Mouse (Mus musculus): ENCODE data around the gene Mllt10. TPM values are rescaled to one million over a fixed set of nuclear protein-coding genes. Genes with fewer than 3 reads are reported as not detected.

Gene Mllt10
- polyA plus RNA-seq, 1 experiment from 2014 or later = 65.3 TPM

DNA sequence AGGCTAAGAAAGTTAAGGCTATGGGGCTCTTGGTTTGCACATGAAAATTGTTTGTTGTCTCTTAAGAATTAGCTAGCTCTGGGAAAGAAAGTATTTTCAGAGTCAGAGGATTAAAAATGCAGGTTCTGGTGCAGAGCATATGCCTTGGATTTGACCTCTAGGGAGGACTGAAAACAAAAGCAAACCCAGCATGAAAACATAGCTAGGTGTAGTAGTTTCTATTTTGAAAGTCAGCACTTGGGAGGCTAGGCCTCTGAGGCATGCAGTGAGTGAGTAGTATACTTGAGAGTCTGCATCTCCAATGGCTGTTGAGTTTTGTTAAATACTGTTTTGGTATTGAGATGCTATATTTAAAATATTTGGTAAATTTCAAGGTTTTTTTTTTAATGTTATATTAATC lies 39.3 kb downstream of the Mllt10 start:
- DNase-seq (ENCODE audit: low spot score) = no peak
- Histone ChIP-seq H3K4me3 (no peak overlapping the region), H3K36me3 (peaks cover 71% of the 10 kb centered on the region), H3K9me3 (replicated peaks) (no peaks in the 10 kb centered on the region), H3K4me1 (no peaks in the 10 kb centered on the region), H3K27ac (no peak overlapping the region), H3K27me3 (ENCODE audit: low read depth, poor library complexity, severe bottlenecking) (no peaks in the 10 kb centered on the region)

GRCm38 (mm10) chr2:18095804-18096203 lies 40.8 kb downstream of the Mllt10 start:
- Histone ChIP-seq H3K4me1 (no peaks in the 10 kb centered on the region), H3K27ac (no peak overlapping the region), H3K9me3 (replicated peaks) (no peaks in the 10 kb centered on the region; the same call in 1 of the 2 replicates), H3K36me3 (peaks cover 72% of the 10 kb centered on the region), H3K27me3 (ENCODE audit: low read depth, poor library complexity, severe bottlenecking) (no peaks in the 10 kb centered on the region), H3K4me3 (no peak overlapping the region)
- no peak for DNase-seq (ENCODE audit: low spot score)
- 69% methylated on average over 2 of the region's 2 CpGs for WGBS

DNA sequence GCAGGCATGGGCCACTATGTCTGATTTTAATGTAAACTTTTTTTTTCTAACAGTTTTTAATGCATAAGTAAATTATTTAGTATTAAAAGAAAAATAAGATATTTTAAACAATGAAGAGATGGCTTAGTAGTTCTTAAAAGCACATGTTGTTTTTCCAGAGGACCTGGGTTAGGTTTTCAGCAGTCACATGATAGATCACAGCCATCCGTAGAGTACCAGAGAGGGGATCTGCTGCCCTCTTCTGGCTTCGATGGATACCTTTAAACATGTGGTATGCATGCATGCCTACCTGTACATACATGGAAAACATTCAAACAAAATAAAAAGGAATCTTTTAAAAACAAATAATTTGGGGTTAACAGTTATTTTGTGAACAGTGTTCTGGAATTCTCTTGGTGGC lies 45.9 kb downstream of the Mllt10 start:
- Histone ChIP-seq H3K27me3 (ENCODE audit: low read depth, poor library complexity, severe bottlenecking) (no peaks in the 10 kb centered on the region), H3K9me3 (replicated peaks) (no peaks in the 10 kb centered on the region; the same call in 1 of the 2 replicates), H3K4me1 (no peaks in the 10 kb centered on the region), H3K4me3 (no peak overlapping the region), H3K36me3 (peaks cover 64% of the 10 kb centered on the region), H3K27ac (no peak overlapping the region)
- 94% methylated on average over 2 of the region's 2 CpGs for WGBS
- DNase-seq (ENCODE audit: low spot score) = no peak

DNA sequence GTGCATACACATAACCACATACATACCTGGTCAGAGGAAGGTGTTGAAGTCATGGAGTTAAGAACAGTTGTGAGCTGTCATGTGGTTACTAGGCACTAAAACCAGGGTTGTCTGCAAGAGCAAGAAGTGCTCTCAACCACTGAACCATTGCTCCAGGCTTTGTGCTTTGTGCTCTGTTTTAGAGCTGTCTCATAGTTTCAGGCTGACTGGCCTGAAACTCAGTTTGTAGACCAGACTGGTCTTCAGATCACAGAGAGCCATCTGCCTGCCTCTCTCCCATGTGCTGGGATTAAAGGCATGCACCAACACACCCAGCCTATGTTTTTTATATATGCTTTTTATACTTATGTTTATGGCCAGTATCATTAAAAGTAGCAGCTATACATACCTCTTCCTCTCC lies 52.5 kb downstream of the Mllt10 start:
- no peak for DNase-seq (ENCODE audit: low spot score)
- Histone ChIP-seq H3K36me3 (peaks cover 43% of the 10 kb centered on the region), H3K4me3 (no peak overlapping the region), H3K27me3 (ENCODE audit: low read depth, poor library complexity, severe bottlenecking) (no peaks in the 10 kb centered on the region), H3K4me1 (0 out of 2 replicates have a peak, but pooled peaks cover 7% of the 10 kb centered on the region), H3K27ac (no peak overlapping the region), H3K9me3 (replicated peaks) (no peaks in the 10 kb centered on the region)

GRCm38 (mm10) chr2:18108214-18108613 lies 53.2 kb downstream of the Mllt10 start:
- no peak overlapping the region for H3K27ac ChIP-seq
- H3K9me3 ChIP-seq (replicated peaks) = no peaks in the 10 kb centered on the region
- 93% methylated on average over 3 of the region's 3 CpGs for WGBS
- 0 out of 2 replicates have a peak, but pooled peaks cover 7% of the 10 kb centered on the region for H3K4me1 ChIP-seq
- H3K4me3 ChIP-seq = no peak overlapping the region
- H3K27me3 ChIP-seq (ENCODE audit: low read depth, poor library complexity, severe bottlenecking) = no peaks in the 10 kb centered on the region
- H3K36me3 ChIP-seq = peaks cover 48% of the 10 kb centered on the region
- no peak for DNase-seq (ENCODE audit: low spot score)

- Histone ChIP-seq H3K27me3 (ENCODE audit: low read depth, poor library complexity, severe bottlenecking) (no peaks in the 10 kb centered on the region), H3K9me3 (replicated peaks) (no peaks in the 10 kb centered on the region), H3K4me1 (0 out of 2 replicates have a peak, but pooled peaks cover 7% of the 10 kb centered on the region), H3K4me3 (no peak overlapping the region), H3K27ac (no peak overlapping the region), H3K36me3 (peaks cover 57% of the 10 kb centered on the region)
- DNase-seq (ENCODE audit: low spot score) = peak; percentile 72
Observed at GRCm38 (mm10) chr2:18111411-18111810, 56.4 kb downstream of the Mllt10 start.

- peaks cover 51% of the 10 kb centered on the region for H3K36me3 ChIP-seq
Observed at GRCm38 (mm10) chr2:18116432-18116831, 61.4 kb downstream of the Mllt10 start.

DNA sequence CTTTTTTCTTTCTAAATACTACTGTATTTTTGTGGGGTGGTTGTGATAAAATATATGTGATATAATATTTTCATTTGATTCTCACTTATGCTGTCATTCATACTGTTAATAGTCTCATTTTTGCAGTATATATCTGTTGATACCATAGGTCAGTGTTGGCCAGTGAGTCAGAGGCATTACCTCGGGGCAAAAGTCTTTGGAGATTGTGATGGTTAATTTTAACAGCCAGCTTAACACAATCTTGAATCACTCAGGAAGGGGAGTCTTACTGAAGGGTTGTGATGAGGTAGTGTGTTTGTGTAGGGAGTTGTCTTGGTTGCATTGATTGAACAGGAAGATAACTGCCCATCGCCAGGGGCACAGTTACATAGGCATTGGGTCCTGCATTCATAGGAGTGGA lies 83.1 kb downstream of the Mllt10 start:
- Histone ChIP-seq H3K36me3 (peaks cover 67% of the 10 kb centered on the region), H3K9me3 (replicated peaks) (no peaks in the 10 kb centered on the region), H3K27ac (no peak overlapping the region), H3K4me3 (no peak overlapping the region), H3K4me1 (no peaks in the 10 kb centered on the region), H3K27me3 (ENCODE audit: low read depth, poor library complexity, severe bottlenecking) (no peaks in the 10 kb centered on the region)
- no peak for DNase-seq (ENCODE audit: low spot score)
- 93% methylated on average over 2 of the region's 2 CpGs for WGBS

More at GRCm38 (mm10) chr2:18116432-18116831, 61.4 kb downstream of the Mllt10 start:
- Histone ChIP-seq H3K9me3 (replicated peaks) (no peaks in the 10 kb centered on the region), H3K27ac (no peak overlapping the region), H3K4me3 (no peak overlapping the region), H3K27me3 (ENCODE audit: low read depth, poor library complexity, severe bottlenecking) (no peaks in the 10 kb centered on the region), H3K4me1 (0 out of 2 replicates have a peak, but pooled peaks cover 5% of the 10 kb centered on the region)
- 83% methylated on average over 3 of the region's 3 CpGs for WGBS
- no peak for DNase-seq (ENCODE audit: low spot score)

- Histone ChIP-seq H3K27me3 (ENCODE audit: low read depth, poor library complexity, severe bottlenecking) (no peaks in the 10 kb centered on the region), H3K9me3 (replicated peaks) (no peaks in the 10 kb centered on the region), H3K36me3 (peaks cover 66% of the 10 kb centered on the region), H3K27ac (no peak overlapping the region), H3K4me3 (no peak overlapping the region), H3K4me1 (no peaks in the 10 kb centered on the region)
- no peak for DNase-seq (ENCODE audit: low spot score)
- WGBS = 98% methylated on average over 5 of the region's 5 CpGs
Observed at GRCm38 (mm10) chr2:18139646-18140045, 84.6 kb downstream of the Mllt10 start.

GRCm38 (mm10) chr2:18156131-18156530 lies 101.1 kb downstream of the Mllt10 start:
- 92% methylated on average over 3 of the region's 3 CpGs for WGBS
- Histone ChIP-seq H3K27me3 (ENCODE audit: low read depth, poor library complexity, severe bottlenecking) (no peaks in the 10 kb centered on the region), H3K36me3 (peaks cover 62% of the 10 kb centered on the region), H3K27ac (no peak overlapping the region), H3K4me3 (no peak overlapping the region), H3K9me3 (replicated peaks) (no peaks in the 10 kb centered on the region), H3K4me1 (no peaks in the 10 kb centered on the region)
- no peak for DNase-seq (ENCODE audit: low spot score)

GRCm38 (mm10) chr2:18159426-18159825 lies 104.4 kb downstream of the Mllt10 start:
- WGBS = 88% methylated on average over 3 of the region's 3 CpGs
- DNase-seq (ENCODE audit: low spot score) = no peak
- no peaks in the 10 kb centered on the region for H3K27me3 ChIP-seq (ENCODE audit: low read depth, poor library complexity, severe bottlenecking)
- H3K4me3 ChIP-seq = no peak overlapping the region
- H3K4me1 ChIP-seq = no peaks in the 10 kb centered on the region
- H3K36me3 ChIP-seq = peaks cover 59% of the 10 kb centered on the region
- no peak overlapping the region for H3K27ac ChIP-seq
- no peaks in the 10 kb centered on the region for H3K9me3 ChIP-seq (replicated peaks)

- H3K36me3 ChIP-seq = peaks cover 46% of the 10 kb centered on the region
- 87% methylated on average over 5 of the region's 5 CpGs for WGBS
Observed at GRCm38 (mm10) chr2:18160992-18161391, 106.0 kb downstream of the Mllt10 start.

DNA sequence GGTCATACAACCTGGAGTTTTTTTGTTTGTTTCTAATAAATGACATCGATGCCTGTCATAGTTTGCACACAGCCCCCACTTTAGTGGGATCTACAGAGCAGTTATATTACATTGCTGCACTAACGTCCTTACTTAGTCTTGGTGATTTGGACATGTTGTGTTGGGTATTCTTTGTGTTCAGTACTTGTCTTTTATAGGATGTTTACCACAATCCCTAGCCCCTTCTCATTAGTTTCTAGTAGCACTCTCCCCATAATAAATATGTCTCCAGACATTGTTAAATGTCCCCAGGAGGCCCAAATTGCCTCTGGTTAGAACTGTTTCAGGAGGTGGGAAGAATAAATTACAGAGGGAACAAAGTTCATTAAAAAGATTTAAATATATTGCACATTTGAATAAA lies 110.5 kb downstream of the Mllt10 start:
- DNase-seq (ENCODE audit: low spot score) = no peak
- H3K27ac ChIP-seq = no peak overlapping the region
- H3K27me3 ChIP-seq (ENCODE audit: low read depth, poor library complexity, severe bottlenecking) = no peaks in the 10 kb centered on the region
- peaks cover 37% of the 10 kb centered on the region for H3K36me3 ChIP-seq
- no peaks in the 10 kb centered on the region for H3K9me3 ChIP-seq (replicated peaks)
- 0 out of 2 replicates have a peak, but pooled peaks cover 2% of the 10 kb centered on the region for H3K4me1 ChIP-seq
- H3K4me3 ChIP-seq = no peak overlapping the region
- WGBS = 71% methylated on average over 2 of the region's 2 CpGs

More at GRCm38 (mm10) chr2:18160992-18161391, 106.0 kb downstream of the Mllt10 start:
- Histone ChIP-seq H3K27me3 (ENCODE audit: low read depth, poor library complexity, severe bottlenecking) (no peaks in the 10 kb centered on the region), H3K27ac (no peak overlapping the region), H3K4me3 (no peak overlapping the region), H3K4me1 (0 out of 2 replicates have a peak, but pooled peaks cover 2% of the 10 kb centered on the region), H3K9me3 (replicated peaks) (no peaks in the 10 kb centered on the region)
- no peak for DNase-seq (ENCODE audit: low spot score)

Data from limb, embryonic 10.5 days (tissue).